Mouse (Mus musculus): ENCODE results near the gene Rem1. TPM values are rescaled to one million over a fixed set of nuclear protein-coding genes. Genes with fewer than 3 reads are reported as not detected.
A peak's percentile ranks its signal among the peaks of the same experiment; 100 is the strongest.

Gene Rem1
- polyA plus RNA-seq, 1 experiment from 2014 or later, result 9.6 TPM

- no peak overlapping the region for H3K4me3 ChIP-seq (ENCODE audit: low read depth, low read length)
- ATAC-seq (replicated peaks; ENCODE audit: low FRiP score, low TSS enrichment, low read depth) (no peak), DNase-seq (ENCODE audit: low spot score) (no peak)
- H3K36me3 ChIP-seq (ENCODE audit: control insufficient read depth, insufficient read depth, low read length), result no peaks in the 10 kb centered on the region
- H3K9ac ChIP-seq (ENCODE audit: low read length), result no peak overlapping the region
- no peaks in the 10 kb centered on the region for H3K27me3 ChIP-seq (replicated peaks; ENCODE audit: control insufficient read depth, insufficient read depth, low read length)
- H3K9me3 ChIP-seq (ENCODE audit: control insufficient read depth, low read length), result no peaks in the 10 kb centered on the region
- no peak overlapping the region for H3K27ac ChIP-seq (ENCODE audit: low read depth)
- H3K4me1 ChIP-seq (replicated peaks; ENCODE audit: control insufficient read depth, insufficient read depth, low read length), result no peaks in the 10 kb centered on the region; the same call in 1 of the 2 replicates
- 77% methylated on average over 4 of the region's 4 CpGs for WGBS
- H3K4me2 ChIP-seq (ENCODE audit: low read length), result no peak overlapping the region
Observed at GRCm38 (mm10) chr2:152601275-152601960, 25.3 kb upstream of the Rem1 start.

GRCm38 (mm10) chr2:152604057-152604456, 22.7 kb upstream of the Rem1 start, which contains the start of gene Defb36:
Gene Defb36, plus strand, starts transcription at chr2:152604327.
- H3K27ac ChIP-seq (ENCODE audit: low read depth), result no peak within 1 kb of the TSS
- no peaks in the 10 kb centered on the region for H3K27me3 ChIP-seq (replicated peaks; ENCODE audit: control insufficient read depth, insufficient read depth, low read length)
- no peak within 1 kb of the TSS for H3K9ac ChIP-seq (ENCODE audit: low read length)
- H3K4me2 ChIP-seq (ENCODE audit: low read length), result no peak within 1 kb of the TSS
- no peaks in the 10 kb centered on the region; the same call in 1 of the 2 replicates for H3K4me1 ChIP-seq (replicated peaks; ENCODE audit: control insufficient read depth, insufficient read depth, low read length)
- WGBS, result 79% methylated on average over 15 of the region's 15 CpGs
- H3K9me3 ChIP-seq (ENCODE audit: control insufficient read depth, low read length), result no peaks in the 10 kb centered on the region; the same call in 1 of the 2 replicates
- DNase-seq (ENCODE audit: low spot score), result no peak
- no peaks in the 10 kb centered on the region for H3K36me3 ChIP-seq (ENCODE audit: control insufficient read depth, insufficient read depth, low read length)
- H3K4me3 ChIP-seq (ENCODE audit: low read depth, low read length), result no peak within 1 kb of the TSS
- no peak for ATAC-seq (replicated peaks; ENCODE audit: low FRiP score, low TSS enrichment, low read depth)

GRCm38 (mm10) chr2:152607746-152608145, 19.0 kb upstream of the Rem1 start:
- Histone ChIP-seq H3K27me3 (replicated peaks; ENCODE audit: control insufficient read depth, insufficient read depth, low read length) (no peaks in the 10 kb centered on the region), H3K4me3 (ENCODE audit: low read depth, low read length) (no peak overlapping the region), H3K4me1 (replicated peaks; ENCODE audit: control insufficient read depth, insufficient read depth, low read length) (no peaks in the 10 kb centered on the region), H3K4me2 (ENCODE audit: low read length) (no peak overlapping the region), H3K27ac (ENCODE audit: low read depth) (no peak overlapping the region), H3K9me3 (ENCODE audit: control insufficient read depth, low read length) (no peaks in the 10 kb centered on the region; the same call in 1 of the 2 replicates), H3K9ac (ENCODE audit: low read length) (no peak overlapping the region), H3K36me3 (ENCODE audit: control insufficient read depth, insufficient read depth, low read length) (no peaks in the 10 kb centered on the region)
- no peak for DNase-seq (ENCODE audit: low spot score)
- WGBS, result 30% methylated on average over 6 of the region's 6 CpGs
- no peak for ATAC-seq (replicated peaks; ENCODE audit: low FRiP score, low TSS enrichment, low read depth)

DNA sequence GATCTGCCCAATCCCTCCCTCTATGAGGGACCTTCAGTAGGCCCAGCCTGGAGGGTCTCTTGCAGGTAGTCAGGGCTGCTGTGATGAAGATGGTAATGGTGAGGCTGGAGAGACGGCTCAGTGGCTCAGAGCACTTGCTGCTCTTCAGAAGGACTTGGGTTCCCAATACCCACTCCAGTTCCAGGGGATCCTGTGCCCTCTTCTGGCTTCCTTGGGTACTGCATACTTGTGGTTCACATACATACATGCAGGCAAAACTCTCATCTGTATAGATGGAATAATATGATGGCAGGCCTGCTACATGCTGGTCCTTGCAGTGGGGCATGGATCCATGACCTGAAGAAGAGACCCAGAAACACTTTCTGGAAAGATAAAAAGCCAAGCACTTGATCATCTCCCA, 18.0 kb upstream of the Rem1 start:
- no peak for DNase-seq (ENCODE audit: low spot score)
- Histone ChIP-seq H3K9ac (ENCODE audit: low read length) (no peak overlapping the region), H3K36me3 (ENCODE audit: control insufficient read depth, insufficient read depth, low read length) (no peaks in the 10 kb centered on the region), H3K4me3 (ENCODE audit: low read depth, low read length) (no peak overlapping the region), H3K27ac (ENCODE audit: low read depth) (no peak overlapping the region), H3K9me3 (ENCODE audit: control insufficient read depth, low read length) (no peaks in the 10 kb centered on the region; the same call in 1 of the 2 replicates), H3K27me3 (replicated peaks; ENCODE audit: control insufficient read depth, insufficient read depth, low read length) (no peaks in the 10 kb centered on the region), H3K4me1 (replicated peaks; ENCODE audit: control insufficient read depth, insufficient read depth, low read length) (no peaks in the 10 kb centered on the region), H3K4me2 (ENCODE audit: low read length) (no peak overlapping the region)
- WGBS, result 92% methylated on average over 1 of the region's 1 CpGs
- no peak for ATAC-seq (replicated peaks; ENCODE audit: low FRiP score, low TSS enrichment, low read depth)

GRCm38 (mm10) chr2:152612193-152612592, 14.6 kb upstream of the Rem1 start:
- Histone ChIP-seq H3K4me1 (replicated peaks; ENCODE audit: control insufficient read depth, insufficient read depth, low read length) (no peaks in the 10 kb centered on the region), H3K36me3 (ENCODE audit: control insufficient read depth, insufficient read depth, low read length) (no peaks in the 10 kb centered on the region), H3K9ac (ENCODE audit: low read length) (no peak overlapping the region), H3K27ac (ENCODE audit: low read depth) (no peak overlapping the region), H3K4me3 (ENCODE audit: low read depth, low read length) (no peak overlapping the region), H3K9me3 (ENCODE audit: control insufficient read depth, low read length) (no peaks in the 10 kb centered on the region; the same call in 1 of the 2 replicates), H3K27me3 (replicated peaks; ENCODE audit: control insufficient read depth, insufficient read depth, low read length) (no peaks in the 10 kb centered on the region), H3K4me2 (ENCODE audit: low read length) (no peak overlapping the region)
- DNase-seq (ENCODE audit: low spot score) (no peak), ATAC-seq (replicated peaks; ENCODE audit: low FRiP score, low TSS enrichment, low read depth) (no peak)
- 34% methylated on average over 7 of the region's 8 CpGs for WGBS

- no peak overlapping the region for H3K4me2 ChIP-seq (ENCODE audit: low read length)
- ATAC-seq (replicated peaks; ENCODE audit: low FRiP score, low TSS enrichment, low read depth) (no peak; the same call in 1 of the 2 replicates), DNase-seq (ENCODE audit: low spot score) (peak; percentile 67)
- no peak overlapping the region for H3K4me3 ChIP-seq (ENCODE audit: low read depth, low read length)
- H3K4me1 ChIP-seq (replicated peaks; ENCODE audit: control insufficient read depth, insufficient read depth, low read length), result no peaks in the 10 kb centered on the region
- 12% methylated on average over 7 of the region's 7 CpGs for WGBS
- H3K27ac ChIP-seq (ENCODE audit: low read depth), result no peak overlapping the region
- H3K27me3 ChIP-seq (replicated peaks; ENCODE audit: control insufficient read depth, insufficient read depth, low read length), result no peaks in the 10 kb centered on the region
- H3K9ac ChIP-seq (ENCODE audit: low read length), result no peak overlapping the region
- H3K9me3 ChIP-seq (ENCODE audit: control insufficient read depth, low read length), result no peaks in the 10 kb centered on the region
- no peaks in the 10 kb centered on the region for H3K36me3 ChIP-seq (ENCODE audit: control insufficient read depth, insufficient read depth, low read length)
Observed at GRCm38 (mm10) chr2:152615563-152615962, 11.2 kb upstream of the Rem1 start.

- no peaks in the 10 kb centered on the region for H3K27me3 ChIP-seq (replicated peaks; ENCODE audit: control insufficient read depth, insufficient read depth, low read length)
- H3K4me2 ChIP-seq (ENCODE audit: low read length), result no peak overlapping the region
- H3K9ac ChIP-seq (ENCODE audit: low read length), result no peak overlapping the region
- DNase-seq (ENCODE audit: low spot score) (no peak), ATAC-seq (replicated peaks; ENCODE audit: low FRiP score, low TSS enrichment, low read depth) (no peak)
- no peaks in the 10 kb centered on the region for H3K9me3 ChIP-seq (ENCODE audit: control insufficient read depth, low read length)
- H3K4me3 ChIP-seq (ENCODE audit: low read depth, low read length), result no peak overlapping the region
- 71% methylated on average over 6 of the region's 6 CpGs for WGBS
- no peak overlapping the region for H3K27ac ChIP-seq (ENCODE audit: low read depth)
- H3K4me1 ChIP-seq (replicated peaks; ENCODE audit: control insufficient read depth, insufficient read depth, low read length), result no peaks in the 10 kb centered on the region
- no peaks in the 10 kb centered on the region for H3K36me3 ChIP-seq (ENCODE audit: control insufficient read depth, insufficient read depth, low read length)
Observed at GRCm38 (mm10) chr2:152616470-152616869, 10.3 kb upstream of the Rem1 start.

- WGBS, result 62% methylated on average over 5 of the region's 5 CpGs
- Histone ChIP-seq H3K9me3 (ENCODE audit: control insufficient read depth, low read length) (no peaks in the 10 kb centered on the region), H3K9ac (ENCODE audit: low read length) (no peak overlapping the region), H3K27ac (ENCODE audit: low read depth) (no peak overlapping the region), H3K4me2 (ENCODE audit: low read length) (no peak overlapping the region), H3K4me1 (replicated peaks; ENCODE audit: control insufficient read depth, insufficient read depth, low read length) (no peaks in the 10 kb centered on the region), H3K27me3 (replicated peaks; ENCODE audit: control insufficient read depth, insufficient read depth, low read length) (no peaks in the 10 kb centered on the region), H3K4me3 (ENCODE audit: low read depth, low read length) (no peak overlapping the region), H3K36me3 (ENCODE audit: control insufficient read depth, insufficient read depth, low read length) (no peaks in the 10 kb centered on the region)
- DNase-seq (ENCODE audit: low spot score) (no peak), ATAC-seq (replicated peaks; ENCODE audit: low FRiP score, low TSS enrichment, low read depth) (no peak)
Observed at GRCm38 (mm10) chr2:152617374-152617773, 9.4 kb upstream of the Rem1 start.

Measured in intestine, embryonic 14.5 days (tissue).